Mouse (Mus musculus) olfactory bulb, adult 2 months (tissue): ENCODE data around the gene Slc4a2.

Source experiments
- CTCF ChIP-seq: fragments of 200-500 bp; IDR thresholded peaks from 2 replicates; pipeline ENCODE4 v1.5.1; 2012; ENCODE audit warnings: low read depth, mild to moderate bottlenecking, low read length, moderate library complexity; ENCODE audit not compliant: insufficient read depth
- POLR2A ChIP-seq: fragments of 200-500 bp; IDR thresholded peaks from 2 replicates; pipeline ENCODE4 v1.6.1; 2012; ENCODE audit warnings: mild to moderate bottlenecking, low read depth, low read length, moderate library complexity; ENCODE audit not compliant: insufficient read depth

GRCm38 (mm10) chr5:24374666-24375328 is 48.8 kb upstream of the Slc4a2 start:
- no peak for TF ChIP-seq CTCF
- TF ChIP-seq POLR2A: no peak
